Mouse (Mus musculus) layer of hippocampus, postnatal 25 days (tissue): ENCODE measurements around the gene Ptprn2. TPM values are rescaled to one million over a fixed set of nuclear protein-coding genes. Genes with fewer than 3 reads are reported as not detected.

ENCODE experiments used
- DNase-seq, 2 experiments: peaks; one replicate each; pipeline ENCODE4 v3.0.0; 2022; ENCODE audit warnings: mixed read lengths in 2 of 2, low spot score in 1 of 2; ENCODE audit errors: extremely low spot score in 1 of 2
- total RNA-seq, 2 experiments: library from RNA; stranded (reverse); gene quantifications; 2 replicates each; pipeline ENCODE4 v1.2.3; 2021

Gene Ptprn2
- total RNA-seq, 2 experiments from 2014 or later: 303 to 317 TPM

GRCm38 (mm10) chr12:116628992-116629391, 143.5 kb downstream of the Ptprn2 start:
- DNase-seq: no peak

- DNase-seq: no peak
These were observed 152.0 kb downstream of the Ptprn2 start for GRCm38 (mm10) chr12:116637498-116637897.

- no peak for DNase-seq
These were observed 155.4 kb downstream of the Ptprn2 start for GRCm38 (mm10) chr12:116640871-116641270.

GRCm38 (mm10) chr12:116641339-116642190, 156.0 kb downstream of the Ptprn2 start:
- no peak for DNase-seq

- DNase-seq: no peak
These were observed 156.7 kb downstream of the Ptprn2 start for GRCm38 (mm10) chr12:116642191-116642549.

GRCm38 (mm10) chr12:116646771-116647170, 161.3 kb downstream of the Ptprn2 start:
- DNase-seq: no peak

- DNase-seq: peak in 1 of 2 experiments; percentile 73
These were observed 163.2 kb downstream of the Ptprn2 start for GRCm38 (mm10) chr12:116648584-116649206.

- DNase-seq: no peak
These were observed 168.2 kb downstream of the Ptprn2 start for GRCm38 (mm10) chr12:116653684-116654083.

GRCm38 (mm10) chr12:116660076-116660475, 174.6 kb downstream of the Ptprn2 start:
- no peak for DNase-seq

- no peak for DNase-seq
These were observed 175.5 kb downstream of the Ptprn2 start for GRCm38 (mm10) chr12:116661018-116661417.

- no peak for DNase-seq
These were observed 192.2 kb downstream of the Ptprn2 start for GRCm38 (mm10) chr12:116677701-116678100.

GRCm38 (mm10) chr12:116689832-116690231, 204.3 kb downstream of the Ptprn2 start:
- no peak for DNase-seq

- DNase-seq: no peak
These were observed 224.0 kb downstream of the Ptprn2 start for GRCm38 (mm10) chr12:116709535-116709934.

GRCm38 (mm10) chr12:116710716-116711115, 225.2 kb downstream of the Ptprn2 start:
- no peak for DNase-seq

GRCm38 (mm10) chr12:116711133-116711532, 225.6 kb downstream of the Ptprn2 start:
- no peak for DNase-seq

GRCm38 (mm10) chr12:116713096-116713495, 227.6 kb downstream of the Ptprn2 start:
- DNase-seq: no peak

GRCm38 (mm10) chr12:116721062-116721461, 235.5 kb downstream of the Ptprn2 start:
- no peak for DNase-seq

- no peak for DNase-seq
These were observed 254.6 kb downstream of the Ptprn2 start for GRCm38 (mm10) chr12:116740141-116740540.

GRCm38 (mm10) chr12:116741300-116741699, 255.8 kb downstream of the Ptprn2 start:
- DNase-seq: no peak

GRCm38 (mm10) chr12:116746401-116746800, 260.9 kb downstream of the Ptprn2 start:
- DNase-seq: no peak

GRCm38 (mm10) chr12:116752784-116753183, 267.3 kb downstream of the Ptprn2 start:
- no peak for DNase-seq

- no peak for DNase-seq
These were observed 278.4 kb downstream of the Ptprn2 start for GRCm38 (mm10) chr12:116763961-116764360.
